Mouse (Mus musculus): Measurements from ENCODE around the gene Trim21. TPM values are rescaled to one million over a fixed set of nuclear protein-coding genes. Genes with fewer than 3 reads are reported as not detected.

The Trim21 gene
- 0.14 and 0.21 TPM in 2 replicates for polyA plus RNA-seq (2016; fragmentation: Nextera tagmentation; extraction: Ambion mirVana)

DNA sequence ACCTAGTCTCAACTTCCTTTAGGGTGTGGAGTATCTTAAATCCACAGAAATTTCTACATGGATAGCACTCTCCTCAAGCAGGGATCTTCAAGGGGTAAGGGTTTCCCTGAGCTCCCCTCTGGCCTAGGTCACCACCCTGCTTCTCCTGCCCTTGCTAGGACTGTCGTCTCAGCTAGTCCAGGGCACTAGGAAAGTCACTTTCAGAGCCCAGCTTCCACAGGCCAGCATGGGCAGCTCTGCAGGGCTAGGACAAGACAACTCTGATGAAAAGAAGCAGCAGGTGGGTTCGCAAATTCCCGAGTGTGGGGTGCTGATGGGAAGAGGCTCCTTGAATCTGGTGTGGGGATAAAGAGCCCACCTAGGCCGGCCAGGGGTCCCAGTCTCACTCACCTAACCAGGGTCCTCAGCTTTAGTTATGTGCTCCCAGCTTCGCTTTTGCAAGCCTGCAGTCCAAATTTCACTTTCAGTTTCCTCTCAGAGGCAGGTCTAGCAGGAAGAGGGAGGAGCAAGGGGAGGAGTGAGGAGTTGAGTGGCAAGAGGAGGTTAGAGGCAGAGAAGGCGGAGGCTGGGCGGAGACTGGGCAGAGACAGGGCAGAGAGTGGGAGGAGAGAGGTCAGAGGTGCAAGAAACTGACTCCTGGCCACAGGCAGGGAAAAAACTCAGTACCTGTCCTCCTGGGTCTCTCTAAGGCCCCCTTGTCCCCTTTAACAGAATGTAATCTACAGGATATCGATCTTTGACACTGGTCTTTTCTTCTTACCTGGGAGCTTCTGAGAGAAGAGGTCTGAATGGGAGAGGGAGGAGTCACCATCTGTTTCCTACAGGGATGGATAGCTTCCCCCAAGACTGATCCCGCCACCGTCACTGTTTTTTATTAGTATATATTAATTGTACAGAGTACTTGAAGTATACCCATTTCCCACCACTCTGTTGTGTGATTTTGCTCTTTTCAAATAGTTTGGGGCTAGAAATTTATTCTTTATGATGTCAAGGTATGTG, at the start of gene Trim21:
Trim21 (minus strand) TSS at position 488 of the 999 bp plus-strand sequence.
- no peak; the same call in 1 of the 2 replicates for ATAC-seq (ENCODE audit: low FRiP score)
- H3K9ac ChIP-seq = no peak within 1 kb of the TSS
- 28% methylated on average over 10 of the region's 10 CpGs for WGBS
- peak within 1 kb of the TSS; percentile 32 for H3K4me3 ChIP-seq (replicated peaks)
- H3K27me3 ChIP-seq = no peaks in the 10 kb centered on the region
- peak within 1 kb of the TSS; percentile 42 for H3K4me2 ChIP-seq
- no peaks in the 10 kb centered on the region for H3K36me3 ChIP-seq (replicated peaks)
- no peak within 1 kb of the TSS for H3K27ac ChIP-seq
- no peaks in the 10 kb centered on the region for H3K9me3 ChIP-seq
- H3K4me1 ChIP-seq = peaks cover 6% of the 10 kb centered on the region; the same call in 1 of the 2 replicates

- Histone ChIP-seq H3K27me3 (no peaks in the 10 kb centered on the region), H3K9ac (no peak within 1 kb of the TSS), H3K4me3 (replicated peaks) (no peak within 1 kb of the TSS), H3K9me3 (no peaks in the 10 kb centered on the region), H3K36me3 (replicated peaks) (no peaks in the 10 kb centered on the region), H3K4me2 (no peak within 1 kb of the TSS), H3K27ac (no peak within 1 kb of the TSS), H3K4me1 (no peaks in the 10 kb centered on the region)
- ATAC-seq (ENCODE audit: low FRiP score) = no peak
- 75% methylated on average over 1 of the region's 1 CpGs for WGBS
Measured at GRCm38 (mm10) chr7:102597378-102598031, 32.2 kb upstream of the Trim21 start, which contains the start of gene Olfr552. Gene Olfr552, plus strand, starts transcription at chr7:102597770.

DNA sequence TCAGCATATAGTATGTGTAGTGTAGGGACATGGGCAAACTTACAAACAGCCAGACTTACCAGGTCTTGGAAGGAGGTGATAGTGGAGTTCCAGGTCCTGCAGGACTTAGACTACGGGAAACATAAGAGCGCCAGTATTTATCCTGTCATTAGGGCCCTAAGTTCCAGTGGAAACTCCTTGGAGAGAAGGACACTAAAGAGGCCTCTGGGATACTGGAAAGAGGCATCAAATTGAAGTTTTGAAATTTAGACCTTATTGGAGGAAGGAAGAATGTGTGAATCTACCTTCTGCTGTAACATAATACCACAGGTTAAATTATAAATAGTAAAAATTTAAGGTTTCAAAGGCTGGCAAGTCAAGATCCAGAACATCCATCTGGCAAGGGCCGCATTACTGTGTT, 26.5 kb upstream of the Trim21 start, which contains the start of gene Olfr551:
Olfr551 (minus strand) TSS at position 101 of the 400 bp plus-strand sequence.
- no peak within 1 kb of the TSS for H3K4me3 ChIP-seq (replicated peaks)
- no peaks in the 10 kb centered on the region for H3K36me3 ChIP-seq (replicated peaks)
- H3K4me1 ChIP-seq = no peaks in the 10 kb centered on the region
- no peak within 1 kb of the TSS for H3K4me2 ChIP-seq
- WGBS = 98% methylated on average over 3 of the region's 3 CpGs
- ATAC-seq (ENCODE audit: low FRiP score) = no peak
- H3K27ac ChIP-seq = no peak within 1 kb of the TSS
- H3K27me3 ChIP-seq = no peaks in the 10 kb centered on the region
- H3K9ac ChIP-seq = no peak within 1 kb of the TSS
- no peaks in the 10 kb centered on the region for H3K9me3 ChIP-seq

DNA sequence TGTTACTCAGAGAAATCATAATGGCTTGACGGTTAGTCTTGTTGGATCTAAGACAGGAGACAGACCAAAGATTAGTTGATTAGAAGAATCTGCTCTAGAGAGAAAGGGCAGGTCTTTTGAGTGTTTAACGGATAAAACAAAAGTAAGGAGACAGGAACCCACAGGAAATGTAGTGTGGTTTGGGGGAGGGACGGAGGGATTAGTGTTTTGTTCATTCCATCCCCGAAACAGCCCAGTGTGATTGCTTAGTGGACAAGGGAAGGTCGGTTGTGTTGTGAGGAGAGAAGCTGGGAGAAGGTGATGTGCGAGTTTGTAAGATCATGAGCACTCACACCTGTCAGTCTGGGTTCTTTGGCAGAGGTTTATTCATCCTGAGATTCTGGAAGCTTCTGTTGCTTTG, 10.7 kb upstream of the Trim21 start:
- Histone ChIP-seq H3K36me3 (replicated peaks) (no peaks in the 10 kb centered on the region), H3K9ac (no peak overlapping the region), H3K9me3 (no peaks in the 10 kb centered on the region), H3K27ac (no peak overlapping the region), H3K4me1 (peaks cover 8% of the 10 kb centered on the region; the same call in 1 of the 2 replicates), H3K4me3 (replicated peaks) (no peak overlapping the region), H3K4me2 (no peak overlapping the region), H3K27me3 (no peaks in the 10 kb centered on the region)
- WGBS = 44% methylated on average over 6 of the region's 6 CpGs
- no peak for ATAC-seq (ENCODE audit: low FRiP score)

DNA sequence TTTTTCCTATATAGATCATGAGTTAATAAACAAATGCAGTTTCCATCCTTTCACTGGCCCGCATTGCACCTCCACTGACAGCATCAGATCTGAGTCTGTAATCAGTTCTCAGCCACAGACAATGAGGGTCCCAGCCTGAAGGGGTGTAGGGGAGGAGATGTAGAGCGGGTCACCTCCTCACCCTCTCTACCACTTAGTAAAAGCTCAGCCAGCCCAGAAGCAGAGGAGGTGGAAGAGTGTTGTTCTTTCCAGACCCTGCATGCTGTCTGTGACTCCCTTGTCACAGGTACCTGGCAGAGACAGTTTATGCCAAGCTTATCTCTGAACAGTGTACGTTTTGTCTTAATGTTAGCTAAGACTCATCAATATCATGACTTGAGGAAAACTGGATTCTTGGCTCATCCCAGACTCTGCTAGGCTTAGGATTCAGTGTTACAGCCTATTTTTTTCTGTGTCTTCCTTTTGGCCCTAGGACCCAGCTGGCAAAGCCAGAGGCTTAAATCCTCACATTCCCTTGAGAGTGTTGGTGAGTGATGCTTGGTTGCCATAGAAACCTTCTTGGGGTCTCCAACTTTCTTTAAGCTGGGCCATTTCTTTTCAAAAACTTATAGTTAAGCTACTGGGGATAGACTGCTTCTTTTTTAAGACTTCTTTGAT, 8.0 kb upstream of the Trim21 start:
- Histone ChIP-seq H3K9ac (no peak overlapping the region), H3K27ac (no peak overlapping the region), H3K9me3 (no peaks in the 10 kb centered on the region), H3K27me3 (no peaks in the 10 kb centered on the region), H3K4me3 (replicated peaks) (no peak overlapping the region), H3K36me3 (replicated peaks) (no peaks in the 10 kb centered on the region), H3K4me1 (peaks cover 8% of the 10 kb centered on the region; the same call in 1 of the 2 replicates), H3K4me2 (no peak overlapping the region)
- 69% methylated on average over 3 of the region's 3 CpGs for WGBS
- ATAC-seq (ENCODE audit: low FRiP score) = peak; percentile 46; the same call in 1 of the 2 replicates

- Histone ChIP-seq H3K9me3 (no peaks in the 10 kb centered on the region), H3K4me1 (peaks cover 8% of the 10 kb centered on the region; the same call in 1 of the 2 replicates), H3K27ac (no peak within 1 kb of the TSS), H3K9ac (no peak within 1 kb of the TSS), H3K4me3 (replicated peaks) (no peak within 1 kb of the TSS), H3K36me3 (replicated peaks) (no peaks in the 10 kb centered on the region), H3K4me2 (no peak within 1 kb of the TSS), H3K27me3 (no peaks in the 10 kb centered on the region)
- no peak for ATAC-seq (ENCODE audit: low FRiP score)
- 91% methylated on average over 8 of the region's 8 CpGs for WGBS
Measured at GRCm38 (mm10) chr7:102571142-102571541, 5.9 kb upstream of the Trim21 start, which contains the start of gene Olfr550. Gene Olfr550, plus strand, starts transcription at chr7:102571442.

DNA sequence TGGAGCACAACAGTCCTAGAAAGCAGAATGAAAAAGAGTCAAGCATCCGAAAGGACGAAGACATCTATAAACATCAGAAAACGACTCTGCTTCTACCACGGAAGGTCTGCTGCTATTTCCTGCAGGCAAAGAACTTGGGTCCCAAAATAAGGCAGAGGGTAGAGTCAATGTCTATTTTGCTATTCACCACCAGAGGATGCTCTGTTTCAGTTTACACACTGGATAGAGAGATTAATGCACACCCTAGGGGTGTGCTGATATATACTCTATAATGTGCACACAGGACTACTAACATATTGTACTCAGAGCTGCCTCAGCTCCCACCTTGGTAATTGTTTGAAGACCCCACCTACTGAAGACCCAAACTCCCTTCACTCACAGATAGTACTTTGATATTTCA, 933 bp upstream of the Trim21 start:
- H3K9ac ChIP-seq = no peak overlapping the region
- ATAC-seq (ENCODE audit: low FRiP score) = no peak
- no peaks in the 10 kb centered on the region for H3K36me3 ChIP-seq (replicated peaks)
- no peak overlapping the region for H3K4me2 ChIP-seq
- 92% methylated on average over 4 of the region's 4 CpGs for WGBS
- no peak overlapping the region for H3K27ac ChIP-seq
- no peaks in the 10 kb centered on the region for H3K27me3 ChIP-seq
- H3K4me1 ChIP-seq = 0 out of 2 replicates have a peak, but pooled peaks cover 6% of the 10 kb centered on the region
- H3K9me3 ChIP-seq = no peaks in the 10 kb centered on the region
- H3K4me3 ChIP-seq (replicated peaks) = no peak overlapping the region

DNA sequence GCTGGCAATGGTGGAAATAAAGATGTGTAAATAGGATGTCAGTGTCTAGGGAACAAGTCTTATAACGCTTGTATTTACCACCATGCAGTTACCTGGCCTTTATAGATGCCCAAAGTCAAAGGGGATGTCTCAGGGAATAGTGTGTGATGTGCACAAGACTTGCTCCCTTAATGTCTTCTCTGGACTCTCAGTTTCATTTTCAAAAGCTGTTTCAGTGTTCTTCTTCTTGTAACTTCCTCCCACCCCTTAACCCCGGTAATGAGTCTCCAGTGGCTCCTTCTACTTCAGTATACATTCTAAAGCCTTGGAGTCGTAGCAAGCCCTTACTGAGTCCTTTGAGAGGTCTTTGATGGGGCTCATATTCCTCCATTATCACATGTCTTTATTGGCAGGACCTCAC, 12.0 kb downstream of the Trim21 start:
- H3K27ac ChIP-seq = no peak overlapping the region
- H3K9me3 ChIP-seq = no peaks in the 10 kb centered on the region
- H3K4me2 ChIP-seq = no peak overlapping the region
- 76% methylated on average over 3 of the region's 3 CpGs for WGBS
- no peaks in the 10 kb centered on the region for H3K27me3 ChIP-seq
- H3K36me3 ChIP-seq (replicated peaks) = no peaks in the 10 kb centered on the region
- H3K4me1 ChIP-seq = no peaks in the 10 kb centered on the region
- no peak for ATAC-seq (ENCODE audit: low FRiP score)
- H3K4me3 ChIP-seq (replicated peaks) = no peak overlapping the region
- no peak overlapping the region for H3K9ac ChIP-seq

- Histone ChIP-seq H3K27me3 (no peaks in the 10 kb centered on the region), H3K4me2 (no peak within 1 kb of the TSS), H3K27ac (no peak within 1 kb of the TSS), H3K36me3 (replicated peaks) (no peaks in the 10 kb centered on the region), H3K4me3 (replicated peaks) (no peak within 1 kb of the TSS), H3K9ac (no peak within 1 kb of the TSS), H3K9me3 (no peaks in the 10 kb centered on the region), H3K4me1 (no peaks in the 10 kb centered on the region)
- WGBS = 88% methylated on average over 3 of the region's 3 CpGs
- ATAC-seq (ENCODE audit: low FRiP score) = no peak
Measured at GRCm38 (mm10) chr7:102549570-102549969, 15.7 kb downstream of the Trim21 start, which contains the start of gene Olfr549. Gene Olfr549, plus strand, starts transcription at chr7:102549870.

DNA sequence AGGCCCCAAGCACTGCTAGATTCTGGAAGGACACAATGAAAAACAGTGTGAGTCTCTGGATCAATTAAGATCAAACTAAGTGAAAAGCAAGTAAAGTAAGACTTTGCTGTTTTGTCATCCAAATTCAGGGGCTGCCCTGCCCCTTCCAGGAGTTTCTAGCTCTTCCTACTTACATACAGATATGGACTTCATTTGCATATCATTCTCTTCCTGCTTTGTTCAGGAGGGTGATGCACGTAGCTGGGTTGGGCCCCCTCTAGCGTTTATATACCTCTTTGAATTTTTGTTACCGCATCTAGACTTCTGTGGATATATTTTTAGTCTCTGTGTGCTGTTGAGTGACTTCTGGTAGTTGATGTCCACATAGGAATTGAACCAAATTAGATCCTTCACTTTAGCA, 24.0 kb downstream of the Trim21 start:
- H3K4me2 ChIP-seq = no peak overlapping the region
- no peak overlapping the region for H3K9ac ChIP-seq
- 66% methylated on average over 3 of the region's 3 CpGs for WGBS
- H3K9me3 ChIP-seq = no peaks in the 10 kb centered on the region
- no peak for ATAC-seq (ENCODE audit: low FRiP score)
- no peak overlapping the region for H3K4me3 ChIP-seq (replicated peaks)
- H3K27me3 ChIP-seq = no peaks in the 10 kb centered on the region
- H3K4me1 ChIP-seq = no peaks in the 10 kb centered on the region
- no peak overlapping the region for H3K27ac ChIP-seq
- no peaks in the 10 kb centered on the region for H3K36me3 ChIP-seq (replicated peaks)

- 84% methylated on average over 2 of the region's 2 CpGs for WGBS
- Histone ChIP-seq H3K4me3 (replicated peaks) (no peak within 1 kb of the TSS), H3K27ac (no peak within 1 kb of the TSS), H3K36me3 (replicated peaks) (no peaks in the 10 kb centered on the region), H3K4me1 (no peaks in the 10 kb centered on the region), H3K4me2 (no peak within 1 kb of the TSS), H3K9ac (no peak within 1 kb of the TSS), H3K27me3 (no peaks in the 10 kb centered on the region), H3K9me3 (no peaks in the 10 kb centered on the region)
- ATAC-seq (ENCODE audit: low FRiP score) = no peak
Measured at GRCm38 (mm10) chr7:102540596-102540995, 24.7 kb downstream of the Trim21 start, which contains the start of gene Olfr548-ps1. Gene Olfr548-ps1, plus strand, starts transcription at chr7:102540896.

DNA sequence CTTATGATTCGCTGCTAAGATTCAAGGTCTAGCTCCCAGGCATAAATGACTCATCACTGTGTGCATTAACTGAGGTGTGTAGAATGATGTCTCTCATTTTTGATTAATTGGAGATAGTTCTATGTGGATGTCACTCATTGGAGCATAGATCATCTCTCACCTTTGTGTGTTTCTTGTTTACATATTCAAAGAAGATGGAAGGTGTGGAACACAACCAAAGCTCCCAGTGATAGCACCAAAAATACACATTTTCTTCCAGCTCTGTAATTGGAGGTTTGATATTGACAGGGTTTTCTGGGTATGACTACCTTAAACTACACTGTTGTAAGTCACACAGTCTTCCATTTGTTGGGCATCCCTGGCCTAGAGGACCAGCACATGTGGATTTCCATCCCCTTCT, 30.8 kb downstream of the Trim21 start, which contains the start of gene Olfr547:
Olfr547 (plus strand) TSS at position 301 of the 400 bp plus-strand sequence.
- no peak within 1 kb of the TSS for H3K4me2 ChIP-seq
- no peaks in the 10 kb centered on the region for H3K27me3 ChIP-seq
- no peak within 1 kb of the TSS for H3K9ac ChIP-seq
- WGBS = 75% methylated on average over 1 of the region's 1 CpGs
- H3K36me3 ChIP-seq (replicated peaks) = no peaks in the 10 kb centered on the region
- ATAC-seq (ENCODE audit: low FRiP score) = no peak
- H3K27ac ChIP-seq = no peak within 1 kb of the TSS
- H3K4me1 ChIP-seq = no peaks in the 10 kb centered on the region
- H3K9me3 ChIP-seq = no peaks in the 10 kb centered on the region
- no peak within 1 kb of the TSS for H3K4me3 ChIP-seq (replicated peaks)
